Mouse (Mus musculus): Measurements from ENCODE around the gene Cd47.

Gene Cd47

GRCm38 (mm10) chr16:49836634-49837164 lies 36.4 kb downstream of the Cd47 start:
- DNase-seq = peak in 1 of 2 experiments; percentile 42

GRCm38 (mm10) chr16:49838923-49839322 lies 38.6 kb downstream of the Cd47 start:
- DNase-seq = no peak

DNA sequence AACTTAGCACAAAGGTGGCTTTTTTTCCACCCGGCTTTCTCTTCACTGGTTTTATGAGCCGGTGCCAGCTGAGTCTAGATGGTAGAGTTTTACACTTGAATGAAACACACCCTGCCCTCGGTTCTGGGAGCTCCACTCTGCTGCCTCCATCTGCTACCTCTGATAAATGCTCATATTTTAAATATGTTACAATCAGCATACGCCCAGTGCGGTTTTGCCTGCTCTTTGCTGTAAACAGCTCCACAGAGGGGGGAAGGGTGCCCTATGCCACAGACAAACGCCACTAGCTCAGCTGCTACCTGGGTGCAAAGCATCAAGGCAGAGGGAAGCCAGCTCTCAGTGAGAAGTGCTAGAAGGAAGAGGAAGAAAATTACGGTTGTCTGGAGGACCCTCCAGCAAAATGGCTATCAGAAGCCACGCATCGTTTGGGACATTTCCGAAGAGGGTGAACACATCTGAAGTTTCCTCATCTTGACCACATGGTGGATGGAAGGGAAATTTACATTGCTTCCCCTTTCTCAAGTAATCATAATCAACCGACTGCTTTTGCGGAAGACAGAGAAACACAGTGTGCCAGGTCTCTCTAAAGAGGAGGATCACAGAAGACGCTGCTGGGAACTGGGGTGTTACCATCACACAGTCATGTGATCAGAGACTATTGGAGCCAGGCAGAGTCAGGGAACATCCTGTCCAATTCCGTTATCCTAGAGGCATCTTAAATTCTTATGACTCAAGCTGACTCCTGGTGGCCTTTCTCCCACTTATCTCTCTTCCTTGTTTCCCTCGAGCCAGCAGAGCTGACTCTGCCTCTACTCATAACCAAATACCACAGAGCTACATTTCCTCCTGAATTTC lies 39.6 kb downstream of the Cd47 start:
- peak; percentile 68 to 71 for DNase-seq

DNA sequence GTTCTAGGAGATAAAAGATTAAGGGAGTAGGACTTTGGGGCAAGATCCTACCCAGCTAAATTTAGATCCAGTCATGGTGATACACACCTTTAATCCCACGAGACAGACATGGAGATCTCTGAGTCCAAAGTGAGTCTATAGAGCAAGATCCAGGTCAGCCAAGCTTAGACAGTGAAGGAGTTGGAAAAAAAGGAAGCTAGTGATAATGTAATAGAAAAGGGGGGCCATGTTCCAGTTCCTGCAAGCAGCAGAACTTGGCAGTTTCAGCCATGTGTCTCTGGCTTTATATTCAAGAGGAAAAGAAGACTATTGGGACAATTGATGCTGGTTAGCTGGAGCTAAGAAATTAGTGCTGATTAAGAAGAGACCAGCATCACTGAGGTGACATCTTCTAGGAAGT lies 43.4 kb downstream of the Cd47 start:
- DNase-seq = no peak

DNA sequence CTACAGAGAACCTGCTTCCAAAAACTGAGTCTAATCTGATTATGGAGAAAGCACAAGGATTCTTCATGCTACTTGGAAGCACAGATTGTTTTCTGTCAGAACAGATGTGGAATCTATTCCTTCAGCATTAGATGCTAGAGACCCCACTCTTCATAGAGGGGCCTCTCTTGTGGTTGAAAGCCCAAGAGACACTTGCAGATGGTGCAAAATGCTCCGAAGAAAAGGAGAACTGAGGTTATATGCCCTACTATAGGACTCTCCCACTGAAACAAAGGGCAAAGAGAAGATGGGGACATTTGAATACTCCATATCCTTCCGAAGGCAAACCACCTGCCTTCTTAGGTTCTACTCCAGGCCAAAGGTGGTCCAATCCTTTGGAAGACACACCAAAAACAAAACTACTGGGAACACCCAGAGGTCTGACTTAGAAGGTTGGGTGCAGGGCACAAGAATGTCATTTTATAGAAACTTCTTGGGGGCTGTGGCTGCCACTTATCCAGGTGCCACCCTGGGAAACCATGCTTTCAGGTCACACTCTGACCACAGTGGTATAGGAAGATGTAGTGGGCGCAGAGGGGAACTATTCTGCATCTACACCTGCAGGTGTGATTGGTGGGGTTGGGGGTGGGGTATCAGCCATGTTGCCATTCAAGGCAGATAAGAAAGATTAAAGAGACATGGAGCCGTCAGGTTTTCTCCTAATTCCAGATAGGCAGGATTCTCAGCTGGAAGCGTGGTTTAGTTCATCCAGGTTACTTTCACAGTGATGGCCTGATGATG lies 47.1 kb downstream of the Cd47 start:
- no peak for DNase-seq

- no peak for DNase-seq
These were observed 48.3 kb downstream of the Cd47 start for GRCm38 (mm10) chr16:49848651-49849050.

DNA sequence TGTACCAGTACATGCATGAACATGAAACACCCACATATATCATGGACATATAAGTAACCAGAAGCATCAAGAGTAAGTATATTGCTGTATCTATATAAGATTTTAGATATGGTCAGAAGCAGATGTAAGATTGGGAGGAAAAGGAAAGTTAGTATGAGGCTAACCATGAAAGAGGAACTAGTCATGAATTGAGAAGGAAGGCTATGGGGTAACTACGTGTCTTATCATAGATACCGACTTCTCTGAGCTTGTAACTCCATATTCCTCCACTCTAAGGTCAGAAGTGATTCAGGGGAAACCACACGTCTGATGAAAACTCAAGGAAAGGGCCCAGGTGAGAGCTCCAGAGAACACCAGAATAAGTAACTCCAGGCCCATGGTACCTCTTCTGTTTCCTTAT lies 52.6 kb downstream of the Cd47 start:
- no peak for DNase-seq

- no peak for DNase-seq
These were observed 53.3 kb downstream of the Cd47 start for GRCm38 (mm10) chr16:49853633-49854032.

DNA sequence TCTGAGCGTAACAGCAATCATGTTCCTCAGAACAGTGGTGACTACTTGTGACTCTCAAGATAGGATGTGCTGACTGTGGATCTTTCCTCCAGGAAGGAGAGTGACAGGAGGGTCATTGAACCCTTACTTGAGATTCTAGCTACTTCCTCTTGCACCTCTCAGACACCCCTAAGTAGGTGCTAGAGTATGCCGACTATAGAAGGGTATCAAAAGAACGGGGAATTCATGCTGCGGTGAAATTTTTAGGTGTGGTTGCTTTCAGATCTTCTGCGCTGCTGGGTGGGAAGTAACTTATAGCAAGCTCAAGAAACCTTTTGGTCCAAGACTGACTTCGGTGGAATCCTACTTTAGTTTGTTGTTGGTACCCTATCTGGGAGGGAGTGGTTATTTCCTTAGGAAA lies 53.9 kb downstream of the Cd47 start:
- no peak for DNase-seq

- peak; percentile 93 to 97 for DNase-seq
These were observed 54.9 kb downstream of the Cd47 start for GRCm38 (mm10) chr16:49854931-49855835.

DNA sequence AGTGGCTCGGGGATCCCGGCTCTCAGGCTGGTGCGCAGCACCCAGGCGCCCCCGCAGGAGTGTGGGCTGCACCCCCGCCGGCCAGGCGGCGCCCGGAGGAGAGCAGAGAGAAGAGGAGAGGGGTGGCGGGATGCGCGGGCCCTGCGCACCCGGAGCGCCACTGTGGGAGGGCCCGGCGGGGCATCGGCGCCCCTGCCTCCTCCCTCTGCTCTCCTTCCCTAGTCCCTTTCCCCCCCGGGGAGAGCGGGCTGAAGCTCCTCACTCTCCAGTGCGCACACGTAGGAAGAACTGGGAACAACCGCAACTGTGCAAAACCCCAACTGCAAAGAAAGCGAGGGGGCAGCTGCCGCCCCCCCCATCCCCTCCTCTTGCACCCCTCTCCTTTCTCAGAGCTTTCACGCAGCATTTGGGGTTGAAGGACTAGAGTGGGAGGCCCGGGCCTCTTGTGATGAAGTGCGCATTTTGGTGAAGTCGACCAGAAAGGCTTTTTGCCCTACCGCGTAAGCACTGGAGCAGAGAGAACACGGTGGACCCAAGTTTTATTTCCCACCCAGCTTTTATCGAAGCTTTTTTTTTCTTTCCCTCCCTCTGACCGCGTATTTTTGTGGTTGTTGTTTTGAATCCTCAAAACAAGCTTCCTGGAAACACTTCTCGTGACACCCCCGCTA lies 55.6 kb downstream of the Cd47 start:
- no peak for DNase-seq

GRCm38 (mm10) chr16:49856661-49857060 lies 56.3 kb downstream of the Cd47 start:
- no peak for DNase-seq

DNA sequence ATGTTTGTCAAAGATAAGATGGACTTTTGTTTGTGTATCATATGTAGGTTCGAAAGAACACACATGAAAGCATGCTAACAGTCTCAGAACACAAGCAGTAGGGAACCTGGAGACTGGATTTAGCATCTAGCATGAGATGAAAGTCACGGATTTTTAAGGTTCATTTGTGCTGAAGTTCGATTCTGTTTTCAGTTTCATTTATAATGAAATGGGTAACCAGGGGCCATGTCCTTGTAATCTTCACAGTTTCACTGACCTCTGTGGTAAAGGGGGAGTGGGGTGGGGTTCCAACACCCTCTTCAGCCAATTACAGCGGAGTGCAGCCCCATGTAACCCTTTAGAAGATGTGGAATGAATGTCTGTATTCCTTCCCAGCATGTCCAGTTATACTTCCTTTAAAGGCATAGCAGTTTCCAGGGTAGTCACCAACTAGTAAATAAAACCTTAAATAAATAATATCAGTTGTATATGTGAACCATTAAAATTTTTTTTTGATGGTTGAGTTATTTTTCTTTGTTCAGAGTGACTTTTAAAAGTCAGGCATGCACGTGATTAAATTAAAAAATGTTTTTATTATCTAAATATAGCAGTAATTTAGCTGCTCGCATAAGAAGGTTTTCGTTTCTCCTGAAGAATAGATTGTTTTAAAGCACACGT lies 57.3 kb downstream of the Cd47 start:
- no peak for DNase-seq

DNA sequence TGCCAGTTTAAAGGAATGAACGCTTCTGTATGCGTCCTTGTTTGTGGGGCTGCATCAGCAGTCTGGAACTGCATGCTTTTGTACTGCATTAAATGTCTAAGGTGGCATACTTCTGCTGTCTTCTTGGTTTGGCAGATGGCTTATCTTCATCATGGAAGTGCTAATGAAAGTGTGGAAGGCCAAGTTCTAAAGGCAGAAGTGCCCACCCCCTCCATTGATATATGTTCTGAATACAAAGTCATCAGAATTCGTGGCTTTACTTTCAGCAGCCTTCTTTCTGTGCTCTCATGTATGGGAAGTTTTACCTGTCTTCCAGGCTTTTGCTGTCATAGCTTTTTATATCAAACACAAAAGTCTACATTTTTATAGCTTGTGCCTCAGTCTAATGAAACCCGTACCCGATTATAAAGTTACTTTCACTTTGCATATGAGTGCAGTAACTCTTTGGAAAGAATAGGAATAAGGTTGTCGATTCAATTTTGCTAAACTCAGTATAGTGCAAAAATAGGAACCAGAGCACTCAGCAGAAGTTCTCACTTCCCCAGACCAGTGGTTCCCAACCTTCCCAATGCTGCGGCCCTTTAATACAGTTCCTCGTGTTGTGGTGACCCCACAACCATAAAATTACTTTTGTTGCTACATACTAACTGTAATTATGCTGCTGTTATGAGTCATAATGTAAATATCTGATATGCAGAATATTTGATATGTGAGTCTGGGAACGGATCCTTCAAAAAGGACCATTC lies 58.0 kb downstream of the Cd47 start:
- DNase-seq = no peak

GRCm38 (mm10) chr16:49858907-49859853 lies 58.8 kb downstream of the Cd47 start:
- DNase-seq = peak in 1 of 2 experiments; percentile 54

- DNase-seq = no peak
These were observed 61.7 kb downstream of the Cd47 start for GRCm38 (mm10) chr16:49861986-49862385.

- no peak for DNase-seq
These were observed 66.3 kb downstream of the Cd47 start for GRCm38 (mm10) chr16:49866617-49867016.

- no peak for DNase-seq
These were observed 67.9 kb downstream of the Cd47 start for GRCm38 (mm10) chr16:49868278-49868677.

DNA sequence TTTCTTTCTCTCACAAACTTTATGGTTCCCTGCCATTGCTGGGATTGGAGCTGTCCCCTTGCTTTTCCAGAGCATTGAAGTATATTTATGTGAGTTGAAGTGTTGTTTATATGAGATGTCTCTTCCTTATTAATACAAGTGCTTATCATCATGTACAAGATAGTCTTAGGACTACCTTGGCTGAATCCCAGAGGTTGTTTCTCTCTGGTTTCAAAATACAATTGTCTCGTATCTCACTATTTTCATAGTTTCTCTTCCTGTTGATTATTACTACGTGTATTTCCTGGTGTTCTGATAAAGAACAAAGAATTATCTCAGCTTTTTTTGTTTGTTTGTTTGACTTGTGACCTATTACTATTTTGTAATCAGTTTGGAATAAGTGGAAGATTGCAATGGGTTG lies 73.6 kb downstream of the Cd47 start:
- DNase-seq = no peak

- DNase-seq = no peak
These were observed 74.2 kb downstream of the Cd47 start for GRCm38 (mm10) chr16:49874546-49874945.

All from lung, postnatal 4 days (tissue).